Mouse (Mus musculus) liver, postnatal 0 days (tissue): ENCODE measurements around the gene Dmgdh. TPM values are rescaled to one million over a fixed set of nuclear protein-coding genes. Genes with fewer than 3 reads are reported as not detected.
A peak's percentile ranks its signal among the peaks of the same experiment; 100 is the strongest.

ENCODE experiments used
- ATAC-seq: fragments of 200-750 bp; cut with Nextera tagmentation; 2 replicates; pipeline ENCODE4 v1.8.0; 2017; ENCODE audit warnings: mild to moderate bottlenecking, moderate library complexity
- DNase-seq: peaks from one replicate; pipeline ENCODE4 v3.0.0-alpha.2; 2016
- H3K27ac ChIP-seq: fragments of 300-500 bp; sonication (generic); 2 replicates; pipeline ENCODE4 v1.5.1; 2014; ENCODE audit warnings: antibody characterized with exemption, moderate library complexity, mild to moderate bottlenecking, low read depth
- H3K27me3 ChIP-seq: fragments of 300-500 bp; sonication (generic); 2 replicates; pipeline ENCODE4 v1.6.1; 2014; ENCODE audit warnings: low read length, control low read depth, mixed read lengths; ENCODE audit not compliant: insufficient read depth
- H3K36me3 ChIP-seq: fragments of 300-500 bp; sonication (generic); replicated peaks from 2 replicates; pipeline ENCODE4 v1.6.1; 2014; ENCODE audit warnings: mild to moderate bottlenecking, control low read depth, low read length, moderate library complexity, mixed read lengths; ENCODE audit not compliant: insufficient read depth
- H3K4me1 ChIP-seq: fragments of 300-500 bp; sonication (generic); 2 replicates; pipeline ENCODE4 v1.6.1; 2014; ENCODE audit warnings: antibody characterized with exemption, mild to moderate bottlenecking, control low read depth; ENCODE audit not compliant: insufficient read depth
- H3K4me2 ChIP-seq: fragments of 300-500 bp; sonication (generic); 2 replicates; pipeline ENCODE4 v1.6.1; 2014; ENCODE audit warnings: low read depth, mild to moderate bottlenecking, low read length, moderate library complexity, mixed read lengths
- H3K4me3 ChIP-seq: fragments of 300-500 bp; sonication (generic); 2 replicates; pipeline ENCODE4 v1.5.1; 2014; ENCODE audit warnings: low read depth, low read length
- H3K9ac ChIP-seq: fragments of 300-500 bp; sonication (generic); replicated peaks from 2 replicates; pipeline ENCODE4 v1.6.1; 2014; ENCODE audit warnings: mild to moderate bottlenecking, moderate library complexity
- H3K9me3 ChIP-seq: fragments of 300-500 bp; sonication (generic); 2 replicates; pipeline ENCODE4 v1.6.1; 2016; ENCODE audit warnings: mild to moderate bottlenecking, control low read depth, low read length, mixed read lengths
- CTCF ChIP-seq: sonication (generic); IDR thresholded peaks from 2 replicates; pipeline ENCODE4 v1.5.1; 2016; ENCODE audit warnings: antibody characterized with exemption, low read depth
- EP300 ChIP-seq: IDR thresholded peaks from 2 replicates; pipeline ENCODE4 v1.6.1; 2016; ENCODE audit warnings: antibody characterized with exemption, low read depth, mild to moderate bottlenecking
- WGBS: fragments of 180-500 bp; shearing (Covaris S2); extraction: QIAGEN DNeasy Blood & Tissue Kit; methylation state at CpG from one replicate; pipeline ENCODE4 v1.1.7; 2014; ENCODE audit not compliant: insufficient replicate concordance; 5-methylcytosine and 5-hydroxymethylcytosine counted together
- polyA plus RNA-seq: library from polyadenylated mRNA; unstranded; fragments of >200 nt; fragmentation: Nextera tagmentation; extraction: Ambion mirVana; gene quantifications from 2 replicates; pipeline ENCODE4 v1.2.1, GENCODE M21; 2015

Gene Dmgdh
- polyA plus RNA-seq, 1 experiment from 2014 or later, result 69.2 TPM

- Histone ChIP-seq H3K9me3 (no peaks in the 10 kb centered on the region), H3K9ac (no peak overlapping the region), H3K36me3 (no peaks in the 10 kb centered on the region), H3K4me3 (no peak overlapping the region), H3K4me2 (peak overlapping the region; percentile 2; the same call in 1 of the 2 replicates), H3K27me3 (no peaks in the 10 kb centered on the region), H3K4me1 (peaks cover 18% of the 10 kb centered on the region), H3K27ac (peak overlapping the region; percentile 34; the same call in 1 of the 2 replicates)
- ATAC-seq (no peak), DNase-seq (no peak)
- TF ChIP-seq EP300, result no peak
- TF ChIP-seq CTCF, result no peak
- 54% methylated on average over 7 of the region's 7 CpGs for WGBS
Measured at GRCm38 (mm10) chr13:93773704-93774315, 99.6 kb downstream of the Dmgdh start.

DNA sequence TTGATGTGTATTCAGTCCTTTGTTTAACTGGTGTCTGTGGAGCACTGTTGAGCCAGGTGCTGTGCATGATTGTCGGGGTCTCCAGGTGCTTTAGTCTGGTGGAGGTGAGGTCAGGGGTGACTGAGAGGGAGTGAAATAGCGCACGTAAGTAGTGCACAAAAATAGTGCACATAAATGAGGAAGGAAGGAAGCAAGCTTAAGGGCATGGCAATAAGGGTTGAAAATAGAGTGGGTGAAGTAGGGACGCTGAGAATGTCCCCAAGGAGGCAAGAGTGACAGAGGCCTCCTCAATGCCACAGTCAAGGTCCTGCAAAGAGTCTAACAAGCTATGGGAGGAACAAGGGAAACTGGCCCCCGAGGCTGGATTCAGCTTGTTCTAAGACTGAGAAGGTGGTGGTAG, 108.6 kb downstream of the Dmgdh start:
- peaks cover 6% of the 10 kb centered on the region for H3K4me1 ChIP-seq
- H3K4me2 ChIP-seq, result no peak overlapping the region
- TF ChIP-seq CTCF (no peak), EP300 (no peak)
- no peaks in the 10 kb centered on the region for H3K9me3 ChIP-seq
- H3K36me3 ChIP-seq, result no peaks in the 10 kb centered on the region
- ATAC-seq (no peak), DNase-seq (no peak)
- H3K4me3 ChIP-seq, result no peak overlapping the region
- H3K27me3 ChIP-seq, result no peaks in the 10 kb centered on the region
- H3K27ac ChIP-seq, result no peak overlapping the region
- WGBS, result 42% methylated on average over 5 of the region's 5 CpGs
- H3K9ac ChIP-seq, result no peak overlapping the region

- peaks cover 6% of the 10 kb centered on the region for H3K4me1 ChIP-seq
- ATAC-seq, result no peak
- no peak overlapping the region for H3K9ac ChIP-seq
- 68% methylated on average over 3 of the region's 3 CpGs for WGBS
- no peaks in the 10 kb centered on the region for H3K27me3 ChIP-seq
- DNase-seq, result no peak
- TF ChIP-seq CTCF (peak; percentile 47; the same call in 1 of the 2 replicates), EP300 (no peak)
- no peaks in the 10 kb centered on the region for H3K36me3 ChIP-seq
- H3K4me3 ChIP-seq, result no peak overlapping the region
- H3K4me2 ChIP-seq, result no peak overlapping the region
- H3K9me3 ChIP-seq, result no peaks in the 10 kb centered on the region
- H3K27ac ChIP-seq, result no peak overlapping the region
Measured at GRCm38 (mm10) chr13:93785329-93785728, 111.1 kb downstream of the Dmgdh start.

DNA sequence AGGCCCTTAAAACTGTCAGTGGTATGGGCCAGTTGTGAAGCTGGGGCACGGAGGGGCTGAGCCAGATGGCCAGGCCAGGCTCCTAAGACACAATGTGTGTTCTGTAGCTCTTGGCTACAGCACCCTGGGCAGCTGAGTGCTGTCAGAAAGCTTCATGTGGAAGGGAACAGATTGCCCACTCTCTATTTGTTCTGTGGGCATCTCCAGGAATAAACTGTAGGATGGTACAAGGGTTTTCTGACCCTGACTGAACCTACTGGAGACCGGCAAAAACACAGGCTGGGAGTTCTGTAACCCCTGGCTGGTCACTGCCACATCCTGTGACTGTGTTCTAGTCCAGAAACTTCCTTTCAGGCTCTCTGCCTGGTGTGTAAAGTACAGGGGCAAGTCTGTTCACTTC, 111.8 kb downstream of the Dmgdh start:
- H3K36me3 ChIP-seq, result no peaks in the 10 kb centered on the region
- no peak overlapping the region for H3K4me3 ChIP-seq
- WGBS, result 85% methylated on average over 2 of the region's 2 CpGs
- ATAC-seq (no peak), DNase-seq (no peak)
- peaks cover 6% of the 10 kb centered on the region for H3K4me1 ChIP-seq
- TF ChIP-seq CTCF, result no peak
- TF ChIP-seq EP300, result no peak
- no peaks in the 10 kb centered on the region for H3K27me3 ChIP-seq
- H3K27ac ChIP-seq, result no peak overlapping the region
- H3K9ac ChIP-seq, result no peak overlapping the region
- H3K4me2 ChIP-seq, result no peak overlapping the region
- no peaks in the 10 kb centered on the region for H3K9me3 ChIP-seq

GRCm38 (mm10) chr13:93787647-93788046, 113.4 kb downstream of the Dmgdh start:
- 72% methylated on average over 8 of the region's 8 CpGs for WGBS
- DNase-seq, result no peak

GRCm38 (mm10) chr13:93792945-93793642, 118.9 kb downstream of the Dmgdh start:
- DNase-seq, result peak; percentile 39
- TF ChIP-seq CTCF (peak; percentile 48), EP300 (no peak)
- Histone ChIP-seq H3K36me3 (0 out of 2 replicates have a peak, but pooled peaks cover 2% of the 10 kb centered on the region), H3K9me3 (no peaks in the 10 kb centered on the region), H3K4me1 (no peaks in the 10 kb centered on the region), H3K27me3 (no peaks in the 10 kb centered on the region), H3K4me2 (no peak overlapping the region), H3K27ac (no peak overlapping the region), H3K9ac (no peak overlapping the region), H3K4me3 (no peak overlapping the region)
- ATAC-seq, result peak; percentile 96
- WGBS, result 48% methylated on average over 11 of the region's 11 CpGs

More at GRCm38 (mm10) chr13:93787647-93788046, 113.4 kb downstream of the Dmgdh start:
- Histone ChIP-seq H3K9ac (no peak overlapping the region), H3K4me1 (peaks cover 4% of the 10 kb centered on the region), H3K36me3 (no peaks in the 10 kb centered on the region), H3K27ac (no peak overlapping the region), H3K27me3 (no peaks in the 10 kb centered on the region), H3K4me2 (no peak overlapping the region), H3K9me3 (no peaks in the 10 kb centered on the region), H3K4me3 (no peak overlapping the region)
- no peak for ATAC-seq
- no peak for TF ChIP-seq EP300
- no peak for TF ChIP-seq CTCF
